Mouse (Mus musculus) ZHBTc4 (cell line): ENCODE measurements at regions not wholly inside any gene's neighbourhood (a gene's known extent, or its start where the extent isn't known, plus 50 kb on each side); places are given as distances from the start of the nearest gene placed in this dataset.
A peak's percentile ranks its signal among the peaks of the same experiment; 100 is the strongest.

Experiments used
- DNase-seq: peaks from one replicate; pipeline ENCODE4 v3.0.0-alpha.2; 2011; ENCODE audit warnings: low read depth, low spot score

DNA sequence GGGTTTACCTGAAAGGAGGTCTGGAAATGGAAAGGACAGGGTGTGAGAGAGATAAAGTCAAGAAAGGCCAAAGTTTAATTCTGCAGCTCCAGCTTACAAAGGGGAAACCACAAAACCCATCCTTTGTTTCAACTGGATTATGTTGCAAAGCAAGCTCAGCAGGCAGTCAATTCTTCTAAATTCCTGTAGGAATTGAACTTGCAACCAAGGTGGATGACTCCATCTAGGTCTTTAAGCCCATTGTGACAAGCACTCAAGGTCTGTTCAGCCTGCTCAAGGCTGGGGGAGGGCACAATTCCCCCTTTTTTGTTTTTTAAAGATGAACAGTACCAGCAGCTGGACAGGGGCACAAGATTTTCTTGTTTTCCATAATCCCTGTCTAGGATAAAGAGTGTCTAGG is 200.0 kb upstream of the Ttc29 start:
- peak; percentile 78 for DNase-seq

DNA sequence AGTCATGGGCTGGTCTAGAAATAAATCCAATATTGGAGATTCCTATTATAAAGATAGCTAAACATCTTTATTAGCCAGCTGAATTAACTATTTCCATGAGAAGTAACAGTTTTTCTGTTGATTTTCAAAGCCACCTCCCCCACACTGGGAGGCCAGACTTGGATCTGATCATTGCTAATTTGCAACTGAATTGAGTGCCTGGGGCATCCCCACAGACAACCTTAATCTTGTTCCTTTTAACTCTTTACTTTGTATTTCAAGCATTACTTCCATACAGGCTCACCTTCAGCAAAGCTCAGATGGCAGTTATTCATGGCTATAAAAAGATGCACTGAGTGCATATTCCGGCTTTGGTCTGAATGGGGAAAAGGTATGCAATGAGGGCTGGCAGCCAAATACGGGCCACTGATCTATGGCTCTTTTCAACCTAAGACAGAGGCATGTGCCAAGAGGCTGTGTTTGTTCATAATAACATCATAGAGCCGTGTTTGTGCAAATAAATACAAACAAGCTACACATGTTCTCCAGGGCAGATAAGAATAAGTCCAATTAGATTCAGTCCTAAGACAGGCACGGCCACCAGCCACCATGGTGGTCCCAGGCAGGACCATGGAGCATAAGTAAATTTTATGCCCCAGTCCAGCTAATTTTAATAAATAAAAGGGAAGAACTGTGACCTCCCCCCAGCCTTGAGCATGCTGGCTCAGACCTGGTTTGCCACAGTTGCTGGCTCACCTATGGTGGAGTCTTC is 194.5 kb upstream of the Ttc29 start:
- DNase-seq: peak; percentile 74

DNA sequence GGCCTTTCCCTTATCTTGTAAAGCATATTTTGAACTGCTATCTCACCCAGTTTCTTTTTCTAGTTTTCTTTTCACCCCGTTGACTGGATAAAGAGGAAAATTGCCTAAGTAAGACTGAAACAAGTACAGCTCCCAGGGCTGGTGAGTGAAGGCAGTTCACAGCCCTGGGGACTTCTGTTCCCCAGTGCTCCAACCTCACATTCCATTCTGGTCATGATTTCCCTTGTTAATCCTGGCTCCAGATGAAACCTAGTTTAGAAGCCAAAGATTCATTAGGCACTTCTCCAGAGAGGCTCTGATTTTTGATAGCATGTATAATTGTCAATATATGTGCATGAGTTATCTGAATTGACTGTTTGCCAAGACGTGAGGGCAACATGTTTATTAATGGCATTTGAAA is 191.6 kb upstream of the Ttc29 start:
- no peak for DNase-seq

DNA sequence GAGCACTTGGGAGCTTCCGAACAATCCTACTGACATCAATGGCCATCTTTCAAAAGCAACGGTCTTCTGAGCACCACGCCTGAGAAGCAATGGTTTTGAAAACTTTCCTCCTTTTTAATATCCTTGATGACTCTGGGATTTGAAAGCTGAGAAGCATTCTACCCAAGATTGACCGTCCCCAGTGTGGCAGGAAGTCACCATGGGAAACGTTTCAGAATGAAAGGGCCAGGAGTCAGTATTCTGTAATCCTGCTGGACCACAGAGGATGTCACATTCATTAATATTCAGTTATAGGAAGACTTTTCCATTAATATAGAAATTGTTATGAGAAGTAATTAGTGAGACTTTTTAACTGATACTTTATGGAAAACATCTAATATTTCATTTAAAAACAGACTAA is 190.1 kb upstream of the Ttc29 start:
- no peak for DNase-seq

DNA sequence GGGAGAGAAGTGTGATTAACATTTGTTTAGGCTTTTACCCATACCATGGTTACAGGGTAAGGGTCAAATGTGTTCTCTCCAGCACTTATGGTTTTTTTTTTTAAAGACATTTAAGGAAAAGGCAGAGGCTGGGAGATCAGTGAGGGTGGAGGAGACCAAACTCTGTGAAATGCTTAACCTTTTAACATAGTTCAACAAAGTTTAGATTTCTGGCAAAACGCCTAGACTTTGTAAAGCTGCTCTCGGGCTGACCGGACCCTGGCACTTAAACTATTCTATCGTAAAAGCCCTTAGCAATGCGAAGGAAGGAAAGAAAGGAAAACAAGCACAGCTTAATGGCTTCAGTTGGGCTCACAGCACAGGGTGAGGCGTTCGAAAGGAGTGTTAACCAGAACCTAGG is 189.6 kb upstream of the Ttc29 start:
- no peak for DNase-seq

DNA sequence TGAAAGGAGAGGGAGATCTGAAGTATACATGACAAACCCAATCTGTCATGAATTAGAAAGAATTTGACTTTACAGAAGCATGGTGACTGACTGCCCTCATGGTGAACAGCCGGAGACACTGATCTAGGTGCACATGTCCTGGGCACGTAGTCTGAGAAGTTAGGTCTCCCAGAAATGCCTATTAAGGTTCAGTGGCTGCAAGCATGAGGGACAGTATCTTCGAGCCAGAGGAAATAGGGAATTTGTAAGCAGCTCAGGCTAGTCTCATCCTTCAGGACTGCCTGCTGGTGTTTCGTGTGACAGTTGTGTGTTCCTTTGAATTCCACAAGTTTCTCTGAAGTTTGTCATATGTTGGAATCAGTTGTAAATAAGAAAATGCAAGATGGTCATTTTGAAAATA is 189.2 kb upstream of the Ttc29 start:
- DNase-seq: no peak

DNA sequence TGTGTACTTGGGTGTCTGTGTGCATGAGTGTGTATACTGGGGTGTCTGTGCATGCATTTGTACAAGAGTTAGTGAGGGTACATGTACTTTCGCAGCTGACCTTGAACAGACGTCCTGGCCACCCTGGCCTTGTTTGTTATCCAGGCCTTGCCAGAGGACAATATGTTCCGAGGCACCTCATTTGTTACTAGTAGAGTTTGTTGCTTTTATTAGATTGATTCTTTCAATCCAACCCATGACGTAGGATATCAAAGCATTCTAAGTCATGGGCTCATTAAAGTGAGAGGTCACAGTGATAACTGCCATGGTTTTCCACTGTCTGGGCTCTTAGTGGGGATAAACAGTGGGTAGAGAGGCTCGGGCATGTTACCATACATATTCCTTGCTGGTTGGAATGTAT is 188.1 kb upstream of the Ttc29 start:
- DNase-seq: no peak

DNA sequence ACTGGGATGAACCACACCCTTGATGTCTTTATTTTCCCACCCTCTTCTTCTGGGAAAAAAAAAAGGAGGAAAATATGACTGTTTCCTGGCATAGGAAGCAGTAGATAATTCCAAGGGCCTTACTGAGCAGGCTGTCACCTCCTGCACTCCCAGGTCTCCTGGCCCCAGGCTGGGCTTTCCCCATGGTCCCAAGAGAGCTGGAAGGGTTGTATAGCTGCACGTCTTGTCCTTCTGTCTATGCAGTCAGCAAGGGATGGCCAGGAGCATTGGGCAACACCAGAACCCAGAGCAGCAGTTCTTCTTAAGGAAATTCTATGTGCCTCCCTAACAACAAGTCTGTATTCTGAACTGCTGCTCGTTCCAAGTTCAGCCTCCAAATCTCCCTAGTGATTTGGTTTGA is 185.7 kb upstream of the Ttc29 start:
- DNase-seq: no peak

DNA sequence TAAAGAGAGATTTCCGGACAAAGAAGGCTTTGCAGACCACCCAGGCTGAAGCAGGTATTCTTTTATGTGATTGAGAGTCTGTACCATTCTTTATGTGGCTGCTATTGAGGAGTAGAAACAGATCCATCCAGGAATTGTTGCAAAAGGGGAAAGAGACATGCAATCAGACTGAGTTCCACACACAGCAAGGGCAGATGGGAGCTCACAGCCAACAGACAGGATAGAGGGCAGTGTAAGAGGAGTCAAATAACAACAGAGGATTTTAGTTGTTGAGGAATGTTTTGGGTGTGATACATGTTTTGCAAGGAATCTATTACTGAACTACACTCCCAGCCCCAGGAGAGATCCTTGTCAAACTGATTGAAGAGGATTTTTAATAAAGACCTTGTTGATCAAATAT is 184.2 kb upstream of the Ttc29 start:
- no peak for DNase-seq

DNA sequence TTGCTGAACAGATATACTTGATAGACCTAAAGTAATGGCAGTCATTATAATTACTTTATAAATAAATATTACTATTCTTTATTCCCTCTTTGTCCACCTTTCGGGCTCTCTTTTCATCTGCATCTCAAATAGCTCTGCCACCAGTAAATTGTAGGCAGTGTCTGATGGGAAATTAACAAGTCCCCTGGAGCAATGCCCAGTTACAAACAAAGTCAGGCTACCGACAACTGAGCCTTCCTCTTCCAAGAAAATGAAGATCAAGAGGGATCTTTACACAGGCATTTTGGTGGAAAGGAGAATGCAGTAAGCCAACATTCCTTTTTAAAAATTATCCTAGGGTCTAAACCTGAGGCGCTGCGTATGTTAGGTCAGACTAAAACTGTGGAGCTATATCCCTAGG is 181.3 kb upstream of the Ttc29 start:
- no peak for DNase-seq

DNA sequence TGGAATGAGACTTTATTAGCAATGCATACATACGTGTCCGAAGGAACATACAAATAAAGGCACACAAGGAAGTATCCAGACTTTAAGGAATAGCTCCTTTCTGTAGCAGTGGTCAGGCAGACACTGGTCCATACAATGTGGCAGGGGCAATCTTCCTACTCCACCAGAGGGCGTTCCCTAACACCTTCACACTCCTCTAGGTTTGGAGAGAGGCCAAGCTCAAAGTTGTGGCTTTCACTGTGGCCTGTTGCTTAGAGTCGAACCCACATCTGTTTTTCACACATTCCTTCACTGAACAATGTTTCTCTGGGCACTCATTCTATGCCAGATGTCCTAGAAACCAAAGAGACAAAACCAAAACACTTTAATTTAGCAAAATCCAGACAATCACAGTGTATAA is 178.4 kb upstream of the Ttc29 start:
- DNase-seq: no peak

DNA sequence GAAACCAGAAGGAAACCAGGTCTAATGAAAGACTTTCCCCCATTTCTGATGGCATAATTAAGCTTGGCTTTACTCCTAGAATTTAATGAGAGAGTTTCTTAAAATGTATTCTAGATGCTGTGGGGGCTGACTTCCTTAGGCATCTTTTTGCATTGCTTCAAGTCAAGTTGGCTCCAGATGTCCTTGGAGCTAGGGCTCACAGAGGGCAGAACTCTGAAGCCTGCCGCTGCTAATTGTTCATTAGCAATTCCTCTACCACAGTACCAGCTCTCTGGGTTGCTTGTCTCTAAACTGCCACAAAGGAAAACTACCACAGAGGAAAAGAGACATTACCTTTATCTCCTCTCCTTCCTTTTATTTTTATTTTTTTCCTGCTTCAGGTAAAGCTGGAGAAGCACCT is 175.9 kb upstream of the Ttc29 start:
- DNase-seq: no peak

DNA sequence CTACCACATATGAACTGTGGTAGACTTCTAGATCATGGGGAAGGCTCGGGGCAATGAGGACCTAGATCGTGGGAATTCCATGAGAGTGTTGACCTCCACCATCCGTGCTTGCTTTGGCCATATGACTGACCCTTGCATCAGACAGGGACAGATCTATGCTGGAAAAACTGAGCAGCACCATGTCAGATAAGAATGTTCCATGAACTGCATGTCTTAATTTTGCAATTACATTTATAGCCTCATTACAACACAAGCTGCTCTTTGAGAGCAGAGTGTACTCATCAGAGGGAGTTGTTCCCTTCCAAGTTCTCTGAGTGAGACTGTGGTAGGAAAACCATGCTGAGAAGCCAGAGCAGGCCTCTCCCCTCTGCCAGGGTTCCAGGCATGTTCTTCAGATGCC is 166.4 kb upstream of the Ttc29 start:
- no peak for DNase-seq

DNA sequence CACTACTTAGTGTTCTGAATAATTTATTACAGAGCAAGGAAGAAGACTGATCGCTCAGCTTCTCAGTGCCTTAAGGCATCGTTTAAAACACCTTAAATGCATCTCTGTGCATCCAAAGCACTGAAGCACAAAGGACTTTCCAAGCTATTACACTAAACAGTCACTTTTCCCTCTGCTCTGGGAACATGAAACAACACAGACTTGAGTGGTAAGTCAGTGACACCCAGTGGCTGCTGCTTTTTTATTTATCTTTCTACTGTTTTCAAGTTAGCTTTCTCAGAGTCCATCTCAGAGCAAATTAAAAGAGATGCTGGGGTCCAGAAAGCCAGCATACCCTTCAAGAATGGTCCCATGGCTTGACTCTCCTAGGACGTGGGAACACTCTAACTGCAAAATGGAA is 162.3 kb upstream of the Ttc29 start:
- DNase-seq: no peak

DNA sequence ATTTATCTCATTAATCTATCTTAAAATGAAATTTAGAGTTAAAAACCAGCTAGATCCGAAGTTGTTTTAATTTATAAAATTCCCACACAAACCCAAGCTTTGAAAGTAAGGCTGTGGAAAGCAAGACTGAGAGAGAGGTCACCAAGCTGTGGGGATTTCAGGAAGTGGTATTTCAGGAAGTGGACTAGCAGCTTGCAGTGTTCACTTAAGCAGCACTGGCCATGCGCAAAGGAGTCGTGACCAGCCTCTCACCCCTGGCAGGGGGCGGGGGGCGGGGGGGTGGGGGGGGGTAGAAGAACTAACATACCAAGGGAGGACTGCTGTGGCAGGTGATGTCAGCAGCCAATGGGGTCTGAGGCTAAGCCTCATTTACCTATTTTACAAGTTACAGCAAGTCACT is 158.7 kb upstream of the Ttc29 start:
- no peak for DNase-seq

DNA sequence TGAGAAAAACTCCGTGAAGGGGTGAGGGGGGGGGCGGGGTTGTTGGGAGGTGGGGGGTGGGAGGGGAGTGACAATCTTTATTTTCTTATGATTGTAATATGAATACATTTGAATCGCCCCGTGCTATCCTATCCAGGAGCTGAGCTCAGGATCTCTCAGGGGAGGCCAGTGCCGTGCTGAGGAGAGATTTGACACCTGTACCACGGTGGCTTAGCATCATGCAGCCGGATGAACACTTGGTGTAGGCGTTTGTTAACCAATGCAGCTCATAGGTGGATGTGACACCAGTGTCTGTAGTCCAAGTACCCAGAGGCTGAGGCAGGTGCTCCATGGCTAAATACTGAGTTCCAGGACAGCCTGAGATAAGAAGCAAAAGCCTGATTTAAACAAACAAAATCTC is 158.2 kb upstream of the Ttc29 start:
- DNase-seq: no peak

DNA sequence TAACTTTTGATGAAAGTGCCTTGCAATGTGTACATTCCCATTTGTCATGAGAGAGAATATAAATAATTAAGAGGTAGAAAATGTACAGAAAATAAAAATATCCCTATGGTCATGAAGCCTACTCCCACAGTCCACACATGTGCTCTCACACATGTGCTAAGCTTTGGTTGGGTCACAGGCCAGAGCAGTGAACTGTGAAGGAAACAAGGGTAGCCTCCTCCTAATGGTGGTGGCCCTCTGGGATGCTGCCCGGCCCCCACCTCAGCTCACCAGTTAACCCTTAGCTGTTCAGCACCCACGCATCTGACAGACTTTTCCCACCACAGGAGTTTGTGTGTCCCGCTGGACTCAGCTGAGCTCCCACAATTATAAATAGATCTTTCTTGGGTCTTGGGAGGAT is 157.6 kb upstream of the Ttc29 start:
- DNase-seq: no peak

DNA sequence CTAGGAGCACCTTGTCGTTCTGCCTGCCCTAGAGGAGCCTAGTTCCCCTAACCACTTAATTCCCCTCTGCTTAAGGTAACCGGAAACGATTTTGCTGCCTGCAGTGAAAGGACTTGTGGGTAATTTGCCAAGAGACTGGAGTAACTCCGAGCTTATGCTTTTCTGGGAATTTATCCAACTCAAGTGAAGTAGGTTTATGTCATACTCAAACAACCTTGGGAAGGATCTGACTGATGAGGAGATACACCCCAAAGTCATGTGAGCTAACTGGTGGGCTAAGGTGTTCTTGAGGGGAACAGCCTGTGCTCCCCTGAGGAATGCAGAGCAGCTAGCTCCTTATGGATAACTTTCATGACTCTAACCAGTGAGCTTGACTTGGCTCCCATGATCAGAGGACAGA is 155.7 kb upstream of the Ttc29 start:
- no peak for DNase-seq

DNA sequence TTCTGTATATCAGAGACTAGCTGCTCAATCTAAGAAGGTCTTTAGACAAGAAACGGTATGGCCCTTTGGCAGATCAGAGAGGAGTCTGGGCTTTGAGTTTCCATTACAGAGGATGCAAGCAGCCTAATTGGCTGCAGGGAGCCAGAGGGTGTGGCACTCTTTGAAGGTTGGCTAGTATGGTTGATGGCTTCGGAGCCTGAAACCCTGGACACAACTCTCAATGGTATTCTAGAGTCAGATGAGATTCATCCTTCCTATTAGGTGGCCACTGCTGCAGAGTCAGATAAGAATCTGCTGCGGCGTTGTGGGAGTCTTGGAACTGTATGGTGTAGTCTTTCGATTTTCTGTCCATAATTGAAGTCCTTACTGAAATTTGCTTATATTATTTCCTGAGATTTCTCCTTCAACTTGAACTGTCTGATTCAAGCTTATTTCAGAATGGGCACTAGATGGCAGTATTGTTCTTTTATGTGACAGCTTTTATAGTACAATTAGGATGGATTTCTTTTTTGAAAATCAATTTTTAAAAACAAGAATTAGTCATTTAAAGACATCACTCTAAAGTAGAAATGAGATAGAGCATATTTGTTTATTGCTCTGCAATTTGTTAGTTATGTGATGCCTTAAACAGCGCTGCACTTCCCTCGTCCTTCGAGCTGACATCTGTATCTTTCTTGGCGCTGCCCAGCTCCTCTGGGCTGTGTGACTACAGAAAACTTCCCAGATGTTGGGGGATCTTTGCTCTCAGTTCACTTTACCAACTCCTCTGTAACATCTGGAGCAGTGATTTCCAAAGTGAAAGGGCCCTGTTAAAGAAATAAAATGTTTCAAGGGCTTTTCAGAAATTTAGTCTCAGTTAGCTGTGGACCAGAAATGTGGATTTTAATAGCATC is 151.0 kb upstream of the Ttc29 start:
- peak; percentile 52 for DNase-seq

DNA sequence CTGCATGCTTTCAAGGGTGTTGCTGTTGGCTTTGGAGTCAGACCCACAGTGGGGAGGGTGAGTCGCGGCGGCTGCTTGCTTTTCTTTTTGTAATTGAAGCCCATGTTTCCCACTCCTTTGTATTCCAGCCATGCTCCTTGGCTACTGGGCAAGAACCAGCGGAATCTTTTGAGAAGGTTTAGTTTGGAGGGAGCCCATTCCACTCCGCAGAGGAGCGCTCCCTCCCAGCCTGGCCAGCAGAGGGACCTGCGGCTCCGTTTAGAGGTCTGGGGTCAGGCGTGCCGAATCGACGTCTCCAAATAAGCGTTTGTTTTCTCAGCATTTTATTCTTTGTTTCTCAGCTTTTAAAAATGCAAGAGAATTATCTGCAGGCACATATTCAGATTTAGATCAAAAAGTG is 149.6 kb upstream of the Ttc29 start:
- DNase-seq: peak; percentile 83

DNA sequence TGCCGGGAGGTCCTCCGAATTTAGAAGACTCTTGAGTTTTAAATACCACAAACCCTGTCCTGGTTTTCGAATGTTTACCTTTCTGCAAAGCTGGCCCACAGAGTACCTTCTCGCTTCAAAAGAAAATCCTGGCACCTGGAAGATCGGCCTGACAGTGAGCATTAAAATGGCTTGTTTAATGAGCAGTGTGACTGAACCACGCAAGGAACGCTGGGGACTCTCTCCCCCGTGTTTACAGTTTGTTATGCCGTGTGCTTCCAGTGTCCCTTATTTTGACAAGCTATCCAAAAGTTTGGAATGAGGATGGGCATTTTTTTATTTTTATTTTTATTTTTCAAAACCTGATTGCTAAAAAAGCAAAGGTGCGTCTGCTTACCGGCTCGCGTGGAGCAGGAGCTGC is 148.9 kb upstream of the Ttc29 start:
- DNase-seq: no peak

DNA sequence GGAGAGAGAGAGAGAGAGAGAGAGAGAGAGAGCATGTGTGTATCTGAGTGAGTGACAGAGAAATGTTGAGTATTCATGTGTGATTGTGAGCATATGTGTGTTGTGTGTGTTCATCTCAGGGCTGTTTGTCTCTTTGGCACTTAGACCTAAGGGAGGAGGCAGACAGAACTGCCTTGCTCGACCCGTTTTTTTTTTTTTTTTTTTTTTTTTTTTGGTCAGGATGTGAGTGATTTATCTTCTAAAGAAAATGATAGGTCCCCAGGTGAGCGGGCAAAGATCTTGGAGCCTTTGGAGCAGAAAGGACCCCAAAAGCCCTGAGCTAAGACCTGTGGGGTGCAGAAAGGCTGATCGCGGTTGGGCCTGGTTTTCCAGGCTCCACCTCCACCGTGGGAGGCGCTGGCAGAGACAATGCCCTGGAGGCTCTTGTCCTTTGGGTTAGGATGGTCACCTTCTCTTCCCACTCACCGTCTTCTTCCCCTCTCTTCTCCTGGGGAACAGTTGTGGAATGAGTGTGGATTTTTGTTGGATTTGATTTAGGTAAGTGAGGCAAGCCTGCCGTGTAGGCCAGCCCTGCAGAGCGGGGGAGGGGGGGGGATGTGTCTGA is 147.1 kb upstream of the Ttc29 start:
- DNase-seq: peak; percentile 49
